8 mouse cellular contexts compared by ENCODE assay signal in the genomic region with DNA sequence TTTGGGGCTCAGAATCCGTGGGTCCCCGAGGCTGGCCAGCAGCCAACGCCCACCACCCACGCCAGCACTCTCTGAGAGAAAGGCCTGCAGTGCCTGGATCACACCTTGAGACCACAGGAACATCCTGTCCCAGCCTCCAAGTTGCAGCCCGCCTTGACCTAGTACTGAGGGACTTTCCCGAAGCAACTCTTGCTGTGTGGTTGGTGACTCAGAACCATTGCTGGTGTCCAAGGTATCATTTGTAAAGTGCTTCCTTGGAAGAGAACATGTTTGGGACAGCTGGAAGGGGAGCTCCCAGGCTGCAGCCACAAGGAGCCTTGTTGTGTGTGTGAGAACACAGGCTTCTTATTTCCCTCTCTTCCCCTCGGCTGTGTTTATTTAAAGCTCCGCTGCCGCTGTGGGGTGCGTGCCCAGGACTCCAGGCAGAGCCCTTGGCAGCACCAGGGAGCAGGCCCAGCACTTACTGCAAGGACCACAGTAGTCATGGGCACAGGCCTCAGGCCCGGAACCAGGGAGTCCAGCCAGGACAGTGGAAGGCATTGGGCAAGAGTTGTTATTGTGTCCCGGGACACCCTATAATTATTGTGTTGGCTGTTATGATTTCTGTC.
A peak's percentile ranks its signal among the peaks of the same experiment; 100 is the strongest.
DNase-seq lines count a peak whose midpoint lies in the region.

No protein-coding gene starts in this region.

- intact Hi-C loops in left cerebral cortex, postnatal 25 days (cut with DNase I), result no loop called here

- peak; percentile 7 to 14 for DNase-seq in cerebellum, postnatal 14 days
- no peak for DNase-seq in cerebellum, postnatal 25 days
- peak; percentile 11 for DNase-seq in ZHBTc4 (ENCODE audit: low read depth, low spot score)
- DNase-seq in gastrocnemius, postnatal 25 days, result peak; percentile 85
- peak; percentile 5 to 28 for DNase-seq in left cerebral cortex, postnatal 25 days (ENCODE audit: low spot score in 2 of 2)
- peak; percentile 86 for DNase-seq in skeletal muscle tissue, adult 2 months (ENCODE audit: low read depth, low spot score)
- DNase-seq in urinary bladder, postnatal 10 days (ENCODE audit: low spot score), result no peak
- DNase-seq in thymus, postnatal 10 days (ENCODE audit: low spot score in 2 of 2), result no peak

Comparison
In these comparisons a context has a peak if more than half of its experiments do, and no peak if none do; other contexts are left out.
1. DNase-seq: peak in cerebellum, postnatal 14 days (2 of 2), ZHBTc4 (single experiment), gastrocnemius, postnatal 25 days (single experiment), left cerebral cortex, postnatal 25 days (2 of 2) and skeletal muscle tissue, adult 2 months (single experiment); none in cerebellum, postnatal 25 days (0 of 2), urinary bladder, postnatal 10 days (single experiment) and thymus, postnatal 10 days (0 of 2).